Mouse (Mus musculus): Measurements from ENCODE around the gene Kdm5a.

DNA sequence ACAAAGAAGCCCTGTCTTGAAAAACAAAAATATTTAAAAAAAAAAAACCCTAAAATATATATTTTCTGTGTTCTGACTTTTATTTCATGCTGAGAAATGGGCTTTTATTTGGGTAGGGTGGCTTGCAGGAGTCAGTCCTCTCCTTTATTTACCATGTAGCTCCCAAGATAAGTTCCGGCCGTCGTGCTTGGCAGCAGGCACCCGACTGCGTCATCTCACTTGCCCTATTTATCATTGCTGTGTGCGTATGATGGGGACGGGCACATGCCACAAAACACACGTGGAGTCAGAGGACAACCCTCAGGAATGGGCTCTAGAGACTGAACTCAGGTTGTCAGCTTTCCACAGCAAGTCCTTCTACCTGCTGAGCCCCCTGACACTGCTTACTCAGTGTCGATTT, 44.8 kb upstream of the Kdm5a start:
- TF ChIP-seq CTCF (IDR thresholded peaks at IDR 0.05; ENCODE audit: low read depth) (no peak), EP300 (IDR thresholded peaks at IDR 0.05; ENCODE audit: low read depth) (no peak)

All from liver, embryonic 14.5 days (tissue).